Mouse (Mus musculus) embryonic facial prominence, embryonic 11.5 days (tissue): ENCODE measurements around the gene Trappc10. TPM values are rescaled to one million over a fixed set of nuclear protein-coding genes. Genes with fewer than 3 reads are reported as not detected.
"Not testable (repeated sequence)": the region's sequence is repeated elsewhere in the genome, so short reads cannot be mapped to it uniquely, and the experiment has no call there.

ENCODE experiments used
- ATAC-seq: fragments of 200-750 bp; cut with Nextera tagmentation; replicated peaks from 2 replicates; pipeline ENCODE4 v1.8.0; 2017; ENCODE audit warnings: low read depth; ENCODE audit not compliant: insufficient number of reproducible peaks, low FRiP score, low TSS enrichment
- DNase-seq: peaks from one replicate; pipeline ENCODE4 v3.0.0-alpha.2; 2015; ENCODE audit warnings: low spot score
- H3K27ac ChIP-seq: fragments of 300-500 bp; sonication (generic); replicated peaks from 2 replicates; pipeline ENCODE4 v1.5.1; 2014; ENCODE audit warnings: mild to moderate bottlenecking, low read depth, low read length, control low read depth
- H3K27me3 ChIP-seq: fragments of 300-500 bp; sonication (generic); 2 replicates; pipeline ENCODE4 v1.6.1; 2014; ENCODE audit warnings: mild to moderate bottlenecking, low read length, moderate library complexity, mixed read lengths; ENCODE audit not compliant: control insufficient read depth, insufficient read depth
- H3K36me3 ChIP-seq: fragments of 300-500 bp; sonication (generic); replicated peaks from 2 replicates; pipeline ENCODE4 v1.6.1; 2014; ENCODE audit warnings: low read depth, mild to moderate bottlenecking, low read length, moderate library complexity, mixed read lengths; ENCODE audit not compliant: control insufficient read depth, insufficient read depth
- H3K4me1 ChIP-seq: fragments of 300-500 bp; sonication (generic); 2 replicates; pipeline ENCODE4 v1.6.1; 2014; ENCODE audit warnings: low read length, mixed read lengths; ENCODE audit not compliant: control insufficient read depth, insufficient read depth
- H3K4me2 ChIP-seq: fragments of 300-500 bp; sonication (generic); 2 replicates; pipeline ENCODE4 v1.6.1; 2014; ENCODE audit warnings: low read depth, mild to moderate bottlenecking, control low read depth, low read length, moderate library complexity
- H3K4me3 ChIP-seq: fragments of 300-500 bp; sonication (generic); 2 replicates; pipeline ENCODE4 v1.5.1; 2014; ENCODE audit warnings: low read depth, low read length, control low read depth
- H3K9ac ChIP-seq: fragments of 300-500 bp; sonication (generic); replicated peaks from 2 replicates; pipeline ENCODE4 v1.6.1; 2014; ENCODE audit warnings: mild to moderate bottlenecking, control low read depth, low read length
- H3K9me3 ChIP-seq: fragments of 300-500 bp; sonication (generic); replicated peaks from 2 replicates; pipeline ENCODE4 v1.6.1; 2016; ENCODE audit warnings: mild to moderate bottlenecking, low read length, inconsistent platforms, mixed read lengths; ENCODE audit not compliant: control insufficient read depth
- WGBS: fragments of 180-500 bp; shearing (Covaris S2); extraction: QIAGEN DNeasy Blood & Tissue Kit; methylation state at CpG from one replicate; pipeline ENCODE4 v1.1.7; 2014; 5-methylcytosine and 5-hydroxymethylcytosine counted together
- polyA plus RNA-seq: library from polyadenylated mRNA; unstranded; fragments of >200 nt; fragmentation: Nextera tagmentation; extraction: Ambion mirVana; gene quantifications from 2 replicates; pipeline ENCODE4 v1.2.1, GENCODE M21; 2014

Trappc10 gene
- polyA plus RNA-seq, 1 experiment from 2014 or later: 16.1 TPM

GRCm38 (mm10) chr10:78186076-78186475 is 58.4 kb downstream of the Trappc10 start:
- ATAC-seq, DNase-seq, H3K27ac ChIP-seq, H3K4me1 ChIP-seq, H3K27me3 ChIP-seq, H3K36me3 ChIP-seq, H3K4me3 ChIP-seq, H3K9ac ChIP-seq, H3K9me3 ChIP-seq, H3K4me2 ChIP-seq: not testable (repeated sequence)
- WGBS: 78% methylated on average over 4 of the region's 4 CpGs

- Histone ChIP-seq H3K4me2 (peak overlapping the region; percentile 90), H3K27ac (0 out of 2 replicates have a peak overlapping the region, but pooled peaks have one; percentile 14), H3K9me3 (no peaks in the 10 kb centered on the region), H3K4me3 (peak overlapping the region; percentile 72), H3K36me3 (peaks cover 10% of the 10 kb centered on the region), H3K27me3 (no peaks in the 10 kb centered on the region), H3K9ac (no peak overlapping the region; the same call in 1 of the 2 replicates), H3K4me1 (no peaks in the 10 kb centered on the region; the same call in 1 of the 2 replicates)
- ATAC-seq (peak; percentile 1; the same call in 1 of the 2 replicates), DNase-seq (no peak)
- WGBS: 19% methylated on average over 9 of the region's 9 CpGs
Measured at GRCm38 (mm10) chr10:78185381-78185725, 59.1 kb downstream of the Trappc10 start.

- peak within 1 kb of the TSS; percentile 61 for H3K9ac ChIP-seq
- peaks cover 9% of the 10 kb centered on the region for H3K36me3 ChIP-seq
- H3K27ac ChIP-seq: 0 out of 2 replicates have a peak within 1 kb of the TSS, but pooled peaks have one; percentile 14
- no peaks in the 10 kb centered on the region for H3K9me3 ChIP-seq
- peak; percentile 97 for DNase-seq
- ATAC-seq: peak; percentile 91
- no peaks in the 10 kb centered on the region for H3K27me3 ChIP-seq
- H3K4me3 ChIP-seq: peak within 1 kb of the TSS; percentile 72
- H3K4me2 ChIP-seq: peak within 1 kb of the TSS; percentile 90
- H3K4me1 ChIP-seq: no peaks in the 10 kb centered on the region; the same call in 1 of the 2 replicates
- WGBS: 2% methylated on average over 46 of the region's 47 CpGs
Measured at GRCm38 (mm10) chr10:78184531-78185380, 59.7 kb downstream of the Trappc10 start, which contains the start of gene Pwp2. Gene Pwp2, minus strand, starts transcription at chr10:78185149.

- Histone ChIP-seq H3K4me3 (no peak overlapping the region), H3K4me1 (no peaks in the 10 kb centered on the region; the same call in 1 of the 2 replicates), H3K4me2 (no peak overlapping the region), H3K9ac (no peak overlapping the region), H3K27ac (no peak overlapping the region), H3K9me3 (no peaks in the 10 kb centered on the region), H3K36me3 (peaks cover 9% of the 10 kb centered on the region), H3K27me3 (no peaks in the 10 kb centered on the region)
- ATAC-seq (no peak), DNase-seq (no peak)
- WGBS: 82% methylated on average over 3 of the region's 3 CpGs
Measured at GRCm38 (mm10) chr10:78183577-78183976, 60.9 kb downstream of the Trappc10 start.

GRCm38 (mm10) chr10:78182321-78182720 is 62.1 kb downstream of the Trappc10 start:
- Histone ChIP-seq H3K9me3 (no peaks in the 10 kb centered on the region), H3K4me1 (no peaks in the 10 kb centered on the region; the same call in 1 of the 2 replicates), H3K4me3 (no peak overlapping the region), H3K4me2 (no peak overlapping the region), H3K36me3 (peaks cover 4% of the 10 kb centered on the region; the same call in 1 of the 2 replicates), H3K9ac (no peak overlapping the region), H3K27ac (no peak overlapping the region), H3K27me3 (no peaks in the 10 kb centered on the region)
- no peak for DNase-seq
- 94% methylated on average over 17 of the region's 17 CpGs for WGBS
- no peak for ATAC-seq

GRCm38 (mm10) chr10:78174474-78174873 is 70.0 kb downstream of the Trappc10 start:
- H3K9ac ChIP-seq: no peak overlapping the region
- no peak for ATAC-seq
- H3K4me1 ChIP-seq: no peaks in the 10 kb centered on the region
- no peak overlapping the region for H3K4me2 ChIP-seq
- no peak overlapping the region for H3K4me3 ChIP-seq
- H3K27me3 ChIP-seq: no peaks in the 10 kb centered on the region
- no peaks in the 10 kb centered on the region; the same call in none of the 2 replicates for H3K36me3 ChIP-seq
- no peak for DNase-seq
- H3K9me3 ChIP-seq: no peaks in the 10 kb centered on the region
- 91% methylated on average over 5 of the region's 5 CpGs for WGBS
- no peak overlapping the region for H3K27ac ChIP-seq

GRCm38 (mm10) chr10:78171581-78171980 is 72.9 kb downstream of the Trappc10 start:
- 89% methylated on average over 9 of the region's 9 CpGs for WGBS
- no peak for DNase-seq

GRCm38 (mm10) chr10:78171057-78171456 is 73.4 kb downstream of the Trappc10 start:
- H3K36me3 ChIP-seq: no peaks in the 10 kb centered on the region; the same call in none of the 2 replicates
- 93% methylated on average over 7 of the region's 7 CpGs for WGBS
- H3K4me1 ChIP-seq: no peaks in the 10 kb centered on the region
- H3K4me3 ChIP-seq: no peak overlapping the region
- H3K27me3 ChIP-seq: no peaks in the 10 kb centered on the region
- H3K9me3 ChIP-seq: no peaks in the 10 kb centered on the region
- H3K9ac ChIP-seq: no peak overlapping the region
- H3K4me2 ChIP-seq: no peak overlapping the region
- ATAC-seq (no peak), DNase-seq (no peak)
- H3K27ac ChIP-seq: no peak overlapping the region

More at GRCm38 (mm10) chr10:78171581-78171980, 72.9 kb downstream of the Trappc10 start:
- H3K4me1 ChIP-seq: no peaks in the 10 kb centered on the region
- H3K27me3 ChIP-seq: no peaks in the 10 kb centered on the region
- no peak overlapping the region for H3K4me2 ChIP-seq
- H3K27ac ChIP-seq: no peak overlapping the region
- ATAC-seq: no peak
- no peaks in the 10 kb centered on the region for H3K9me3 ChIP-seq
- no peak overlapping the region for H3K9ac ChIP-seq
- H3K4me3 ChIP-seq: no peak overlapping the region
- H3K36me3 ChIP-seq: no peaks in the 10 kb centered on the region; the same call in none of the 2 replicates
